Mouse (Mus musculus): Measurements from ENCODE around the gene Olfr867. TPM values are rescaled to one million over a fixed set of nuclear protein-coding genes. Genes with fewer than 3 reads are reported as not detected.

Olfr867 gene
- polyA plus RNA-seq, 1 experiment from 2014 or later, result not detected

Small RNAs within 50 kb of the gene (microRNA-seq; reads per million reads assigned to microRNA genes)
- gene Gm26231 (ENCODE audit: insufficient number of aligned reads) (not detected), gene Gm44395 (ENCODE audit: insufficient number of aligned reads) (not detected)

Other genes starting within 250 kb of the Olfr867 start
- gene Olfr860, start 207.8 kb downstream of the Olfr867 start, polyA plus RNA-seq (2014; fragmentation: Nextera tagmentation; extraction: Ambion mirVana), result not detected in 2 replicates
- not detected in 2 replicates for gene Olfr862, start 169.6 kb downstream of the Olfr867 start, polyA plus RNA-seq (2014; fragmentation: Nextera tagmentation; extraction: Ambion mirVana)
- 0.16 and 0.29 TPM in 2 replicates for gene Olfr77, start 140.7 kb downstream of the Olfr867 start, polyA plus RNA-seq (2014; fragmentation: Nextera tagmentation; extraction: Ambion mirVana)
- gene Olfr866, start 29.5 kb downstream of the Olfr867 start, polyA plus RNA-seq (2014; fragmentation: Nextera tagmentation; extraction: Ambion mirVana), result not detected in 2 replicates
- gene Olfr868, start 41.1 kb upstream of the Olfr867 start, polyA plus RNA-seq (2014; fragmentation: Nextera tagmentation; extraction: Ambion mirVana), result not detected in 2 replicates
- gene Olfr869, start 71.4 kb upstream of the Olfr867 start, polyA plus RNA-seq (2014; fragmentation: Nextera tagmentation; extraction: Ambion mirVana), result not detected in 2 replicates
- gene Olfr870, start 116.5 kb upstream of the Olfr867 start, polyA plus RNA-seq (2014; fragmentation: Nextera tagmentation; extraction: Ambion mirVana), result not detected in 2 replicates
- gene Olfr871, start 154.6 kb upstream of the Olfr867 start, polyA plus RNA-seq (2014; fragmentation: Nextera tagmentation; extraction: Ambion mirVana), result not detected in 2 replicates
- not detected in 2 replicates for gene Olfr872, start 179.6 kb upstream of the Olfr867 start, polyA plus RNA-seq (2014; fragmentation: Nextera tagmentation; extraction: Ambion mirVana)
- not detected in 2 replicates for gene Olfr39, start 224.8 kb upstream of the Olfr867 start, polyA plus RNA-seq (2014; fragmentation: Nextera tagmentation; extraction: Ambion mirVana)
- 0.04 TPM in 1 of 2 replicates, not detected in the other for gene Olfr873, start 241.0 kb upstream of the Olfr867 start, polyA plus RNA-seq (2014; fragmentation: Nextera tagmentation; extraction: Ambion mirVana)

Data from forebrain, embryonic 11.5 days (tissue).